Mouse (Mus musculus): ENCODE data around the gene Bcorl1. TPM values are rescaled to one million over a fixed set of nuclear protein-coding genes. Genes with fewer than 3 reads are reported as not detected.

The Bcorl1 gene
- 4.5 and 4.9 TPM in 2 replicates for polyA plus RNA-seq (2012; rRNA removed; ENCODE audit: low replicate concordance)

DNA sequence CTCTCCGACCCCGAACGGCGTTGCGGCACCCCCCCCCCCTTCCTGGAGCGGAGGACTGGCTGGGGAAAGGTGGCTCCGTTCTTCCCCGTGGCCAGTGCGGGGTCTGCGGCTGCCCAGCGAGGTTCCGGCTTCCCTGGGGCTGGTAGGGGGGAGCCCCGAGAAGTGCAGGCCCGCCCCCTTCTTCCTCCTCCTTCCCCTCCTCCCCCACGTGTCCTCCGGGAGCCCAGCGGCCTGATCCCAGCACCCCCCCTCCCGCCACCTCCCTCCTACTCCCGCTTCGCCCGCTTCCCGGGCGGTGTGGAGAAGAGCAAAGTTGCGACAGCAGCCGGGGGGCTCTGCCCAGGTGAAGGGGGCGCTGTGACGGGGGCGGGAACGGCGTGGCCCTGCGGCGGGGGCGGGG lies at the start of gene Bcorl1:
Gene Bcorl1 (plus strand): TSS at position 218 of the 400 bp plus-strand sequence.

Other genes starting within 250 kb of the Bcorl1 start
- 2.7 and 5.5 TPM in 2 replicates for gene Xpnpep2, start 232.6 kb upstream of the Bcorl1 start, polyA plus RNA-seq (2012; rRNA removed; ENCODE audit: low replicate concordance)
- gene Sash3, start 194.9 kb upstream of the Bcorl1 start, polyA plus RNA-seq (2012; rRNA removed; ENCODE audit: low replicate concordance): 41.1 and 50.4 TPM in 2 replicates
- gene Zdhhc9, start 132.5 kb upstream of the Bcorl1 start, polyA plus RNA-seq (2012; rRNA removed; ENCODE audit: low replicate concordance): 15.7 and 27.5 TPM in 2 replicates
- 1.2 and 3.1 TPM in 2 replicates for gene Utp14a, start 84.5 kb upstream of the Bcorl1 start, polyA plus RNA-seq (2012; rRNA removed; ENCODE audit: low replicate concordance)
- gene Elf4, start 121.8 kb downstream of the Bcorl1 start, polyA plus RNA-seq (2012; rRNA removed; ENCODE audit: low replicate concordance): 31.1 and 37.5 TPM in 2 replicates
- 6.7 and 18.8 TPM in 2 replicates for gene Aifm1, start 172.2 kb downstream of the Bcorl1 start, polyA plus RNA-seq (2012; rRNA removed; ENCODE audit: low replicate concordance)
- gene Rab33a, start 177.9 kb downstream of the Bcorl1 start, polyA plus RNA-seq (2012; rRNA removed; ENCODE audit: low replicate concordance): 0.11 and 0.49 TPM in 2 replicates

Measured in mammary gland, adult 2 months (tissue).